Mouse (Mus musculus) gastrocnemius, postnatal 36 days (tissue): ENCODE data around the gene Mospd3. TPM values are rescaled to one million over a fixed set of nuclear protein-coding genes. Genes with fewer than 3 reads are reported as not detected.

Source experiments
- DNase-seq, 2 experiments: peaks; one replicate each; pipeline ENCODE4 v3.0.0; 2022
- intact Hi-C: fragments of 180-260 bp; cut with DNase I; formaldehyde crosslinking; loops from one replicate; pipeline ENCODE4 v1.15.1; 2025
- total RNA-seq, 2 experiments: library from RNA; stranded (reverse); gene quantifications; 2 replicates each; pipeline ENCODE4 v1.2.3; 2021

Mospd3 gene
- total RNA-seq, 2 experiments from 2014 or later, result 9.6 to 13.7 TPM

DNA sequence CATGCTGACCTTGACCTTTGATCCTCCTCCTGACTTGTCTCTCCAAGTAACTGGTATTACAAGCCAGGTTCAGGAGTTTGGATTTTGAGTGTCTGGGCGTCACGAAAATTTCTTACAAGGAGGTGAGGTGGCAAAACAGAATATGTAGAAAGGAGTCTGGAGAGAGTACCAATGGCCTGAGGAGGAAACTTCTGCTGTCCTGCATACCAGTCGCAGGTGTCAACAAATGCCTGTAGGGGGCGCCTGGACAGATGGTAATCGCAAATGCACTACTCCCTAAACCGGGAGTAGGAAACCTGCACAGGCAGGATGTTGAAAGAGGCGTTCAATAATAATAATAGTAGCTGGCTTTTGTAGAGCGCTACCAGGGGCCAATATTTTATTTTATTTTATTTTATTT lies 15.9 kb downstream of the Mospd3 start:
- peak; percentile 54 to 70 for DNase-seq
- intact Hi-C loops, result loop anchor here (5.0 kb wide), 2 partner anchors 67 to 172 kb away; no protein-coding TSS in a partner anchor

DNA sequence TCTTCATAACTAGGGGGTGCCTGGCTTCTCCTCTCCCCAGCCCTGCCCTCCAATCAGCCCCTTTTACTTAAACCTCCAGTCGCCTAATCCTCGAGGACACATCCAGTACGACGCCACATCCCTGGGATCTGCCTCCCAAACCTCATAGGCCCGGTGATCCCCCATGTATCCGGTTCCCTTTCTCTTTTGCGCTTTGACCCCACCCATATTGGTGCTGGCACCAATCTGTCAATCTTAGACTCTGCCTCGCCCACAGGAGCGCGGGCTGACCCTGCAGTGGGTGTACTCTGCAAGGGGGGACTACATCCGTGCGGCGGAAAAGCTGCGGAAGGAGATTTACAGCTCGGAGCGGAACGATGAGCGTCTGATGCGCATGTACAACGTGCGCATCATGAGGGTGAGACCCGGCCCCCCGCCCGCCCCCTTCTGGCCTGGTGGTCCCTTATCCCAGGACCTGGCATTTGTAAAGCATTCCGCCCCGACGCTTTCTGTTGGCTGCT lies 17.1 kb downstream of the Mospd3 start:
- intact Hi-C loops, result loop anchor here (5.0 kb wide), 1 partner anchor 174 kb away; no protein-coding TSS in a partner anchor
- no peak for DNase-seq

DNA sequence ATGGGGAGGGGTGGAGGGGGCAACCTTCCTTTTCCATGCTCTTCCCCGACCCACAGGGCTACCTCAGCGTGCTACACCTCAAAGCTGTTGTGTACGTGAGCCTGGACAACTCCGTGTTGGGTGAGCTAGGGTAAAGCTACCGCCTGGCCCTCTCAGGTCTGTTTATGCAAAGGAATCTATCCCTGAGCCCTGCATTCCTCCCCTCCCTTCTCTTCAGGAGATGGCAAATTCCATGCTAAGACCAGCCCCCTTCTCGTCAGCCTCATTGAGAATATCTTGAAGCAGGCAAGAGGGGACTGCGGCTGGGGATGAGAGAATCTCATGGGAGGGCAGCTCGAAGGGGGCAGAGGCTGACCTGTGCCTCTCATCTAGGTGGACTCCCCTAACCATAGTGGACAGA lies 18.2 kb downstream of the Mospd3 start:
- intact Hi-C loops, result loop anchor here (5.0 kb wide), 1 partner anchor 175 kb away; no protein-coding TSS in a partner anchor
- DNase-seq, result no peak

DNA sequence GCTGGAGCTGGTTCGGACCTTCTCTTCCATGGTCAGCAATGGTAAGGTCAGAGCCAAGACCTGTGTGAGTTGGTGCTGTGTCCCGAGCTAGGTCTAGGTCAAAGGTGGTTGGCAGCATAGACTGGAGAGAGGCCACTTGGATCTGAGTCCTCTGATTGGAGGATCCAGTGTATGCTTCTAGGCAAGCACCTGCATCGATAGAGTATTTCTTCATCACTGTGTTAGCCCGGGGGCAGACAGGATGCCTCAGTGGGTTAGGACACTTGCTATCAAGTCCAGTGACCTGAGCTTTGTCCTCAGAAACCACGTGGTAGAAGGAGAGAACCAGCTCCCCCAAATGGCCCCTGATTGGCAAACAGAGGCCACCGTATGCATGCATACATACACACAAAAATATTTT lies 20.6 kb downstream of the Mospd3 start:
- intact Hi-C loops, result loop anchor here (5.0 kb wide), 1 partner anchor 177 kb away; no protein-coding TSS in a partner anchor
- DNase-seq, result no peak

DNA sequence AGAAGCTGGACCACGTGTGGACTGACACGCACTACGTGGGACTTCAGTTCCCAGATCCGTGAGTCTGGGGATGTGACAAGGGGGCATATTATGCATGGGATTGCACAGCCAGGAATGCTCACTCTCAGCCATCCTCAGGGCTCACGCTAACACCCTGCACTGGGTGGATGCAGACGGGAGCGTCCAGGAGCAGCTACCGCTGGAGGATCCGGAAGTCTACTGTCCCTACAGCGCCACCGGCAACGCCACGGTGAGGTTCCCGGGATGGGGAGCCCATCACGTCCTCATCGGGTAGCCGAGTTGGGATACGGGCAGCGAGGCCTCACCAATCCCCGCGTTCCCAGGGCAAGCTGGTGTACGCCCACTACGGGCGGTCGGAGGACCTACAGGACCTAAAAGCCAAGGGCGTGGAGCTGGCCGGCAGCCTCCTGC lies 26.4 kb downstream of the Mospd3 start:
- peak in 1 of 2 experiments; percentile 22 for DNase-seq
- intact Hi-C loops, result no loop called here

DNA sequence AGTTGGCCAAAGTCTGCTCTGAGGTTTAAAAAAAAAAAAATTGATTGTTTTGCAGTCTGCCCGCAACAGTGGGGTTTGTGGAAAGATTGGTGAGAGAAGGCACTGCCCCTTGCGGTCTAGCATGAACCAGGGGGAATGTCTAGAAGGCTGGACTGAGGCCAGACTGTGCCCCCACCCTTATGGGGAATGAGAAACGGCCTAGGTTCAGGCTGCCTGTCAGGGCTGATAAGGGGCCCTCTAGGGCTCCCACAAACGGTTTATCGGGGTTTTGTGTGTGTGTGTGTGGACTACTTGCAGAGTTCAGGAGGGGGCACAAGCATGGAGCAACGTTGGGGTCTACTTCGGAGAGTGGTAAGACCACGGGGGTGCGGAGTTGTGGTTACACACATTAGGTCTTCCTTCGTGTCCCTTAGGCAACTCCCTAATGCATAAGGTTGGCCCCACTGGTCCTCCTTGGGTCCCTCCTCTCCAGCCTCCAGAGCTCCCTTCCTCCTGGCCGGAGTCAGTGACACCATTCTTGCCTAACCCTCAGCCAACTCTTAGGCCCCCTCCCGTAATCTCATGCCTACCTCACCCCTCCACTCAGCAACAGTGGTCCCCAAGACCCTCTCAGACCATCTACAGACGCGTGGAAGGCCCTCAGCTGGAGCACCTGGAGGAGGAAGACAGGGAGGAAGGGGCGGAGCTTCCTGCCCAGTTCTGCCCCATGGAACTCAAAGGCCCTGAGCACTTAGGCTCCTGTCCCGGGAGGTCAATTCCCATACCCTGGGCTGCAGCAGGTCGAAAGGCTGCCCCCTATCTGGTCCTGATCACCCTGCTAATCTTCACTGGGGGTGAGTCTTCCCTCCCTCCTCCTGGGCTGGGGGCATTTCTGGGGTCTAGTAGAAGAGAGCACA lies 29.9 kb downstream of the Mospd3 start:
- no peak for DNase-seq
- intact Hi-C loops, result no loop called here

DNA sequence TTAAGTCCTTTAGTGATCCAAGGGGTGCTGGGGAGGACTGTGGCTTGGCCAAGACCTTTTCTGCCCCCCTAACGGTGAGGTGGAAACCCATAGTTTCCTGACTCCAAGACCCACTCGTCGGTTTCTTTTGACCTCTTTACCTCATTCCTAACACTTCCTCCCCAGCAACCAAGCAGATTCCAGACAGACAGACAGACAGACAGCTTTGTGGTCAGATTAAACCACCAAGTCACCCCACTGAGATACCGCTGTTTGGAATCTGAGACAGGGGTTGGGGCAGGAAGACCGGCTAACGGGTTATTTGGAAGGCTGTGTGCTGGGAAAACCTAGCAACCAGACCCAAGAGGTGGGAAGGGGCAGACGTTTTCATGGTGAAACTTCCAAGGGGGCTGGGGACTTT lies 30.7 kb downstream of the Mospd3 start:
- intact Hi-C loops, result no loop called here
- no peak for DNase-seq

DNA sequence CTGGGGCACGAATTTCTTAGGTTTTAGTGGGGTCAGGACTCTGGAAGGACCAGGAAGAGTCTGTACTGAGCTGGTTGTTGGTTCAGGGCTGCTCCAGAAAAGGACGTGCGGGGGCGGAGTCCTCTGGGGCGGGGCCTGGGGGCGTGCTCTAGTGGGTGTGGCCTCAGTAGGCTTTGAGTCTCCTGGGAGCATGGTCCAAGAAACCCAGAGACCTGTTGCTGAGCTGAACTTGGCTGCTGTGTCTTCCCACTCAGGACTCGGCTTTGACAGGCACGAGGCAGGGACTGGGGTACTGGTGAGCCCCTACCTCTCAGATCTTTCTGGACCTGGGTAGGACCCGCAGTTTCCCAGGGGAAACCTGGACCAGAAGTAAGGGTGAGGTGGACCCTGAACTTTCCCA lies 31.2 kb downstream of the Mospd3 start, which contains the start of gene Tfr2:
Gene Tfr2, plus strand, starts transcription at position 176 of the 400 bp plus-strand sequence.
- peak in 1 of 2 experiments; percentile 16 for DNase-seq
- intact Hi-C loops, result no loop called here

DNA sequence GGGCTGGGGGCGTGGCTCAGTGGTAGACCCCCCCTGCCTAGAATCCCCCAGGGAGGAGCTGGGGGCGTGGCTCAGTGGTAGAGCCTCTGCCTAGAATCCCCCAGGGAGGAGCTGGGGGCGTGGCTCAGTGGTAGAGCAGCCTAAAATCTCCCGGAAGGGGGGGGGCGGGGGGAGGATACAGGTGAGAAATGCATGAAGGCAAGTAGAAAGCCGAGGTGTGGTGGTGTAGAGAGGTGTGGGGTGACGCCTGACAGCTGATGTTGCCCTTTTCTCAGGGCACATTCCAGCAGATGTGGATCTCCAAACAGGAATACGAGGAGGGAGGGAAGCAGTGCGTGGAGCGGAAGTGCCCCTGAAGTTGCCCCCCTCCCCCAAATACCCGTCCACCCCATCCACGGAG lies 31.8 kb downstream of the Mospd3 start:
- no peak for DNase-seq
- intact Hi-C loops, result no loop called here

DNA sequence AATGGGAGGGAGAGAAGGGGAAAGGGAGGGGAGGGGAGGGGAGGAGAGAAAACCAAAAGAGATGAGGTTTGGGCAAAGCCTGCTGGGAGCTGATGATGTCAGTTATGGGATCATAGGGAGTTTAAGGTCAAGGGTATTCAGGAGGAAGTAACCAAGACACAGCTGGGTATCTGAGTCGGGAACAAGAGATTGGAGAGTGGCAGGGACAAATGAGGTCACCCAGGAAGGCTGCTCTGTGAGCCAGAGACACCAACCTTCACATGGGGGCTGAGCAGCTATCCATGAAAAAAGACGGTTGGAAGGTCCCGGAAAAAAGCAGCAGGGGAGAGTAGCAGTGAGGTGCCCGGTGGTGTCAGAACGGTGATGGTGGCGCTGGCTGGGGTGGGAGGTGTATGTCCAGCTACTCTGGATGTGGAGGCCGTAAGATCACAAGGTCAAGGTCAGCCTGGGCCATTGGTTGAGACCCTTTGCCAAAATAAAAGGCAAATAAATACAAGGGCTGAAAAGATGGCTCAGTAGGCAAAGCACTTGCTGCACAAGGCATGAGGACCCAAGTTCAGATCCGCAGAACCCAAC lies 32.5 kb downstream of the Mospd3 start:
- intact Hi-C loops, result no loop called here
- no peak for DNase-seq

DNA sequence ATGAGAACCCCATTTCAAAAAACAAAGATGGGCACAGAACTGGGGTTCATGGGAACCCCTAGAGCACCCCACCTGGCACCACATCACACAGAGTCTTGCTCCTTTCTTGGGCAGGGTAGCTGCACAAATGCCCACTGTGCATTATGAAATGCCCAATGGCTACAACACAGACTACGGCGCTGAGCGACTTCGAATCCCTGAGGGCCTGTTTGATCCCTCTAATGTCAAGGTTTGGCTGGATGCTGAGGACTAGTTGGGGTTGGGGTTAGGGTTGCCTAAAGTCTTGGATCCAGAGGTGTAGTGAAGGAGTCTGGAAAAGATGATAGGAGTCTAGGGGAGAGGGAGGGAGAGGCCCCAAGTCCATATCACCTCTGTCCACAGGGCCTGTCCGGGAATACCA lies 34.4 kb downstream of the Mospd3 start:
- intact Hi-C loops, result no loop called here
- no peak for DNase-seq

DNA sequence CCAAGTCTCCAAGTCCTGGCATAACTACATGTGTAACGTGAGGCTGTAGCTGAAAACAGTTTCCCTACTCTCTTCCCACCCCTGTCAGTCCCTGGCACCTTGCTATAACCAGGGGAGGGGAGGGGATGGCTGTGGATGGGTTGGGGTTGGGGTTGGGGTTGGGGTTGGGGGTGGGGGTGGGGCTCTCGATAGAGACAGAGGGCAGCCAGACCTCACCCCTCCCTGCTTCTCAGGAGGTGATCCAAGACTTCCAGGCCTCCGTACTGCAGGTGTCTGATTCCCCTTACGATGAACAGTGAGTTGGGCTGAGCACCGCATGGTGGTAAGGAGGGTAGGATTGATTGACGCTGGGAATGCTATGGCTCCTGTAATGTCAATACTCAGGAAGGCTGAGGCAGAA lies 35.1 kb downstream of the Mospd3 start:
- no peak for DNase-seq
- intact Hi-C loops, result no loop called here

DNA sequence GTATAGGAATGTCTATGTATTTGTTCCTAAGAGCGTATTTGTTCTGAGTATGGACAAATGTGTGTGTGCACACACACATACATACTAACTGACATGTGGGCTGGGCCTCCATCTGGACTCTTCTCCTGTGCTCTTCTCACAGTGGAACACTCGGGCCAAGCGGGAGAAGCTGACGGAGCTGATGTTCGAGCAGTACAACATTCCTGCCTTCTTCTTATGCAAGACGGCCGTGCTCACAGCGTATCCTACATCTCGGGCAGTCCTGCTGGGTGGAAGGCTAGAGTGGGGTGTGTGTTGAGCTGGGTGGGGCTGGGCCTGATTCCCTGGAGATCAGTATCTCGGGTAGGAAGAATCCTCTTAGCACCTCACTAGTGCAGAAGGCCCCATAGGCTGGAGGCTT lies 37.9 kb downstream of the Mospd3 start:
- no peak for DNase-seq
- intact Hi-C loops, result no loop called here

DNA sequence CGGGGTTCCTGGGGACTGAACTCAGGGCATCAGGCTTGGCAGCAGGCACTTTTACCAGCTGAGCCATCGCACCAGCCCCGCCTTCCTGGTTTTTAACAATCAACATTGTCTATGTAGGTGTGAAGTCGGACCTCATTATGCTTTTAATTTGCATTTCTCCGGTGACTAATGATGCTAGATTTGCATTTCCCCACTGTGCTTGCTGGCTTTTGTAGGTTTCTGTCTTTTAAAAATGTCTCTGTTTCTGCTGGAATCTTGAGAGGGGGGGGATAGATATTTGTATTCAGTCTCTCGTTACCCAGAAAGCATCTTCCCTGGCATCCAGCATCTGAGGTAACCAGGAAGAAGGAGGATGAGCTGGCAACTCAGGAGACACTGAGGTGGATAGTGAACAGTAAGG lies 39.3 kb downstream of the Mospd3 start:
- intact Hi-C loops, result no loop called here
- no peak for DNase-seq

DNA sequence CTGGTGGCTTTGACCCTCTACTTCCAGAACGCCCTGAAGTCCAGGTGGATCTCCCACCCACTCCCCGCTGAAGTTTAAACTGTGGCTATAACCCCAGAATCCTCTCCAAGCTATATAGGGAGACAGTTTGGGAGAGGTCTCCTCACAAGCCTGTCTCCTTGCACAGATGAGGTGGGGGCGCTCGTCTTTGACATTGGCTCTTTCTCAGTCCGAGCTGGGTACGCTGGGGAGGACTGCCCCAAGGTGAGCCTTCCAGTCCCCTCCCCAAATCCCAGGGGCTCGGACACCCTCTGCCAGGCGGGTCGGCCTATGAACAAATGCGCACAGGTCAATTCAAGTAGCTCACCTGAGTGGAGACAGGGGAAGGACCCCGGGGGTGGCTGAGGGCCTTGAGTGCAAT lies 47.0 kb downstream of the Mospd3 start:
- intact Hi-C loops, result no loop called here
- no peak for DNase-seq

DNA sequence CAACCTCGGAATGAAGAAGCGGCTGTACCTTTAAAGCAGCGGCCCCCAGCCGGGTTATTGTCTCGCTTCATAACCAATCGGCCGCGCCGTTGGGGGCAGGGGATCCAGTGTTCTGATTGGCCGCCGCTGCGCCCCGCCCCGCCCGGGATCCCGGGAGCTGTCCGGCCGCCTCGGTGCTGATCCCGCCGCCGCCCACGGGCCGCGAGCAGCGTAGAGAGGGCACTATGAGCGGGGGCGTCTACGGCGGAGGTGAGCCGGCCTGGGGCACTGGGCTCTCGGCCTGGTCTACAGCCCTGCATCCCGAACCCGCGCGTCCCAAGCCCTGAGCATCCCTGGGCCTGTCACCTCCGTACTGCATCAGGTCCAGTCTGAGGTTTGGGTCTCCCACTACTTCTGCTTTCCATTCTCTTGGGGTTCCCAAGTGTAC lies 47.4 kb downstream of the Mospd3 start, which contains the start of gene Actl6b:
Gene Actl6b, plus strand, starts transcription at position 107 of the 427 bp plus-strand sequence.
- intact Hi-C loops, result no loop called here
- DNase-seq, result peak; percentile 43 to 49

DNA sequence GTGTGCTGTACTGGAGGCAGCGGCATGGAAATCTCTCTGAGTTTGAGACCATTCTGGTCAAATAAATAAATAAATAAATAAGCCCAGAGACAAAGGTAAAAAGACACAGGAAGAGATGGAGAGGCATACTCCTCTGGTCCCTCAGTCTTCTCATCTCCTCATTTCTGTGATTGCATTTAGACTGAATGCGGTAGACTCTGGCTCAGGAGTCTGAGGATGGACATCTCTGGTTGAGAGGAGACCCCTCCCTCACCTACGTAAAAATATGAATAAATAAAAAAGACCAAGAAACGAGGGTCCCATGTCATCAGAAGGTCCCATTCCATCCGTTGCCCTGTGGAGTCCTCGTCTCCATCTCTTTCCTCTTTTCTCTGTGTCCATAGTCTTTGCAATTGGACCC lies 47.9 kb downstream of the Mospd3 start:
- intact Hi-C loops, result no loop called here
- DNase-seq, result no peak

DNA sequence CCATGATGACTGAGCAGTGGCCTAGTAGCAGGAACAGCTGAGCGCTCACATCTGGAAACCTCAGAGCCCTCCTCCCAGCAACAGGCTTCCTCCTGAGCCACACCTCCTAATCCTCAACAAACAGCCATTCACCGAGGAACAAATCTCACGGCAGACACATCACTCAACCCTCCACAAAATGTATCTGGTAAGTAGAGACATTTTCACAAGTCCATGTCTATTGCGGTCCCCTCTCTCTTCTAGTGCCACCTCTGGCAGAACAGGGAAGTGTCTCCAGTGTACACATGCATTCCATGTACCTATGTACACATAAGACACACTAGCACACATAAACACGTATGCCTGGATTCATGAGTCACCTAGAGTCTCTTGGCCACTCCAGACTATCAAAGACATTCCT lies 49.7 kb downstream of the Mospd3 start:
- DNase-seq, result no peak
- intact Hi-C loops, result no loop called here

DNA sequence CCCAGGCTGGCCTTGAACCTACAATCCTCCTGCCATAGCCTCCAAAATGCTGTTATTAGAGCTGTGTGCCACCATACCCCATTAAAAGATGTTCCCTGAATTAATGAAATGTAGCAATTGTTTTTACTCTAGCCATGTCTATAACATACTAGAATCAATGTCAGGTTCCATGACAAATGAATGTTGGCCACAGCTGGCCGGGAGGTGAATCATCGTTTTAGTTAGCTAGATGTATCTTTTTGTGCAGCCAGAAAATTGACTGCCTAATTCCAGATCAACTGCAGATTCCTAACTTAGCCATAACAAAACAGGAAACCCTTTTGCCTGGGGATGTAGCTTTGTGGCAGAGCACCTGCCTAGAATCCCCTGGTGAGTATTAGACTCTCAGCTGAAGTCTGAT lies 51.0 kb downstream of the Mospd3 start:
- DNase-seq, result no peak
- intact Hi-C loops, result no loop called here
